Mouse (Mus musculus) hindbrain, embryonic 10.5 days (tissue): ENCODE data around the gene Il21. TPM values are rescaled to one million over a fixed set of nuclear protein-coding genes. Genes with fewer than 3 reads are reported as not detected.

Experiments used
- DNase-seq: peaks from one replicate; pipeline ENCODE4 v3.0.0-alpha.2; 2017; ENCODE audit warnings: low spot score
- H3K27ac ChIP-seq: fragments of 300-500 bp; sonication (generic); 2 replicates; pipeline ENCODE4 v1.5.1; 2016; ENCODE audit warnings: mild to moderate bottlenecking, moderate library complexity
- H3K27me3 ChIP-seq: fragments of 300-500 bp; sonication (generic); 2 replicates; pipeline ENCODE4 v1.6.1; 2016; ENCODE audit warnings: mild to moderate bottlenecking; ENCODE audit not compliant: poor library complexity, insufficient read depth, severe bottlenecking
- H3K36me3 ChIP-seq: fragments of 300-500 bp; sonication (generic); 2 replicates; pipeline ENCODE4 v1.6.1; 2016; ENCODE audit warnings: mild to moderate bottlenecking, moderate library complexity
- H3K4me1 ChIP-seq: fragments of 300-500 bp; sonication (generic); replicated peaks from 2 replicates; pipeline ENCODE4 v1.6.1; 2016; ENCODE audit warnings: mild to moderate bottlenecking
- H3K4me3 ChIP-seq: fragments of 300-500 bp; sonication (generic); 2 replicates; pipeline ENCODE4 v1.5.1; 2016; ENCODE audit warnings: mild to moderate bottlenecking, moderate library complexity
- H3K9me3 ChIP-seq: fragments of 300-500 bp; sonication (generic); 2 replicates; pipeline ENCODE4 v1.6.1; 2016; ENCODE audit warnings: mild to moderate bottlenecking, moderate library complexity
- WGBS: fragments of 180-500 bp; shearing (Covaris S2); methylation state at CpG from one replicate; pipeline ENCODE4 v1.1.7; 2016; 5-methylcytosine and 5-hydroxymethylcytosine counted together
- polyA plus RNA-seq: library from polyadenylated mRNA; unstranded; fragments of >200 nt; fragmentation: Nextera tagmentation; extraction: Ambion mirVana; gene quantifications from 2 replicates; pipeline ENCODE4 v1.2.1, GENCODE M21; 2016

Gene Il21
- polyA plus RNA-seq = not detected in 2 replicates

DNA sequence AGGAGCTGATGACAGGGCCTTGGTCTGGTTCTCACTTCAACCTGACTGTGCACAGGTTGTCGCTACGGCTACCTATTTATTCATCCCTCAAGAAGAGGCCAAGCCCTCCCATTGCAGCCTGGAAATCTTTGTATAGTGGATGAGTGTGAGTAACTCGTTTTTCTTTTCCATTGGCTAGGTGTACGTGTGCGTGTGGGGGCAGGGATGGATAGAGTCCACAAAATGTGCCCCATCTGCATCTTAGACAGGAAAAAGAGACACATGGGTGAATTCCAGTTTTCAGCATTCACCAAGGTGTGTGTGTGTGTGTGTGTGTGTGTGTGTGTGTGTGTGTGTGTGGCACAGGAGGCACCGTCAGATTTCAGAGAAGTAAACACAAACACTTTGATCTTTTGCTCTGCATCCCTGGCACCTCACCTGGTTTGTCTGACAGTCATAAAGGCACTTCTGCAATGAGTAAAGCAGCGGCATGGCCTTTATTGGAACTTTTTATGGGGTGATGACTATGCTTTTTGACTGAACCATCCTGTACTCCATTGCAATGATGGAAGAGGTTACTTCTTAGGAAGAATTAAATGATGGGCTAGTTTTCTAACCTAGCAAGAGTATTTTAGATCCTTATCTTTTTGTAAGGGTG is at the start of gene Il21:
Gene Il21 (minus strand): TSS at position 51 of the 637 bp plus-strand sequence.
- no peaks in the 10 kb centered on the region for H3K36me3 ChIP-seq
- H3K9me3 ChIP-seq = no peaks in the 10 kb centered on the region
- WGBS = 88% methylated on average over 7 of the region's 7 CpGs
- no peak within 1 kb of the TSS for H3K27ac ChIP-seq
- H3K4me3 ChIP-seq = no peak within 1 kb of the TSS
- no peak for DNase-seq
- no peaks in the 10 kb centered on the region; the same call in 1 of the 2 replicates for H3K4me1 ChIP-seq
- no peaks in the 10 kb centered on the region for H3K27me3 ChIP-seq

- H3K4me3 ChIP-seq = no peak overlapping the region
- WGBS = 88% methylated on average over 8 of the region's 8 CpGs
- H3K4me1 ChIP-seq = no peaks in the 10 kb centered on the region
- H3K27me3 ChIP-seq = no peaks in the 10 kb centered on the region
- H3K36me3 ChIP-seq = no peaks in the 10 kb centered on the region
- H3K9me3 ChIP-seq = no peaks in the 10 kb centered on the region
- no peak for DNase-seq
- no peak overlapping the region for H3K27ac ChIP-seq
These were observed 48.4 kb upstream of the Il21 start for GRCm38 (mm10) chr3:37280871-37281270.

- WGBS = 93% methylated on average over 1 of the region's 1 CpGs
- Histone ChIP-seq H3K9me3 (no peaks in the 10 kb centered on the region), H3K4me1 (no peaks in the 10 kb centered on the region), H3K4me3 (no peak overlapping the region), H3K36me3 (no peaks in the 10 kb centered on the region), H3K27me3 (no peaks in the 10 kb centered on the region), H3K27ac (no peak overlapping the region)
- no peak for DNase-seq
These were observed 47.8 kb upstream of the Il21 start for GRCm38 (mm10) chr3:37280221-37280620.

DNA sequence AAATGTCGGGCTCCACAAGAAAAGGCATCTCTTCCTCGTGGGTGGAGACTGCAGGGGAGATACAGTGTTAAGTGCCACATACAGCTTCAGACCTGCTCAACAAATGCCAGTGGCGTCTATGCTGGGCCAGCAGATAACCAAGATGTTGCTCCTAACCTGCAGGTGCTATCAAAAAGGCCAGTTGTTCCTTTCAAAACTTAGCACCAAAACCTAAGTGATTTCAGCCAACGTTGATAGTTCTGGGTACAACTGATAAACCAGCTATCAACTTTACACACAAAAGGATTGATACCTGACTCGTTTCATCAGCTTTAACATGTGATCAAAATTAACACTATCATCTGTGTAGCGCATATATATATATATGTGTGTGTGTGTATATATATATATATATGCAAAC is 42.2 kb upstream of the Il21 start:
- no peak for DNase-seq
- WGBS = 82% methylated on average over 6 of the region's 6 CpGs
- H3K27ac ChIP-seq = no peak overlapping the region

DNA sequence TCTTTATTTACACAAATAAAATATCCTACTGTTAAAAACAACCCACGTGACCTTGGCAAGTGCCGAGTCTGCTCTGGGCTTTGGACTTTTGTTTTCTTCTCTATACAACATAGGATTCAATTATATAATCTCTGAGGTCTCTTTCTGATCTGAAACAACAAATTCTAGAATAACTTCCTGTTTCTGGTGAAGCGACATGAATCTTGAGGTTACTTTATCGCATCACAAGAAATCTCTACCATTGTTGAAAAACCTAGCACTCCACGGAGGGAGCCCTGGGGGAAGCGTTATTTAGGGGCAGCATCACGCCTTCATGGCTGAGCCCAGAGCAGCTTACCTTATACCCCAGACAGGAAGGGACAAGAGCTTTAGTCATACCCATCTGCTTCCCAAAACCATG is 40.7 kb upstream of the Il21 start:
- no peaks in the 10 kb centered on the region for H3K27me3 ChIP-seq
- 86% methylated on average over 7 of the region's 7 CpGs for WGBS
- no peak for DNase-seq
- H3K27ac ChIP-seq = no peak overlapping the region
- no peak overlapping the region for H3K4me3 ChIP-seq
- no peaks in the 10 kb centered on the region for H3K4me1 ChIP-seq
- H3K9me3 ChIP-seq = no peaks in the 10 kb centered on the region
- H3K36me3 ChIP-seq = no peaks in the 10 kb centered on the region

More for the DNA sequence above, 42.2 kb upstream of the Il21 start:
- H3K9me3 ChIP-seq = no peaks in the 10 kb centered on the region
- no peak overlapping the region for H3K4me3 ChIP-seq
- no peaks in the 10 kb centered on the region for H3K27me3 ChIP-seq
- no peaks in the 10 kb centered on the region for H3K36me3 ChIP-seq
- H3K4me1 ChIP-seq = no peaks in the 10 kb centered on the region

DNA sequence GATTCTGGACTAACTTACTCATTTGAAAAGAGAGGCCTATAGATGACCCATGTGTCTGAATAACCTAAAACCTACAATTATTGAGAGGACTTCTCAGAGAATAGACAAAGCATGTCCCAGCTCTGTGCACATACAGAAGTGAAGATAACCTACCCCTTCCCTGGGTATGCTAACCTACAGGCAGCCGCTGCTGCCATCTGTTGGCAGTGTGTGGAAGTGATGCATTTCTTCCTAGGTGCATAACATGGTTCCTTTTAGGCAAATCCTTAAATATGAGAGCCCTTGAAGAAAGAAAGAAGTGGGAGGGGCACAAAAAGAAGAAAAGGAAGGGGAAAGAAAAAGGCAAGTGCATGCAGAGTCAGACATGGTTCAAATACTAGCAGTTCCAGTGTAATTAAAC is 38.8 kb upstream of the Il21 start:
- Histone ChIP-seq H3K4me3 (no peak overlapping the region), H3K4me1 (no peaks in the 10 kb centered on the region), H3K36me3 (no peaks in the 10 kb centered on the region), H3K9me3 (no peaks in the 10 kb centered on the region), H3K27ac (no peak overlapping the region), H3K27me3 (no peaks in the 10 kb centered on the region)
- peak; percentile 47 for DNase-seq
- 4% methylated on average over 1 of the region's 1 CpGs for WGBS

DNA sequence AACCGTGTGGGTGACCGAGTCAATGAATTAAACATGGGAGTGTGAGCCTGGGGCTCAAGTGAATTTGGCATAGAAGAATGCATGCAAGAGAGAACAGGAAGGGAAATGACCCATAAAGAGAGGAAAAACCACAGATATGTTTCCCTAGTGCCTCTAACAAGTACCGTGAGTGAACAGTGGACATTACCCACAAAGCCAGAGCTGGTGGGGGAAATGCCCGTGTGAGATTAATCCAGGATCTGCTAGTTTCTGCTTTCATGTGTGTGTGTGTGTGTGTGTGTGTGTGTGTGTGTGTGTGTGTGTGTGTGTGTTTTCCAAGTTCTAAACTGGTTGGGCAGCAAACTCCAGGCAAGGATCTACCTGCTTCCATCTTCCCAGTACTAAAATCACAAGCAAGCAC is 37.5 kb upstream of the Il21 start:
- 91% methylated on average over 4 of the region's 4 CpGs for WGBS
- H3K4me3 ChIP-seq = no peak overlapping the region

GRCm38 (mm10) chr3:37268338-37268737 is 35.9 kb upstream of the Il21 start:
- 86% methylated on average over 11 of the region's 11 CpGs for WGBS
- Histone ChIP-seq H3K27me3 (no peaks in the 10 kb centered on the region), H3K36me3 (no peaks in the 10 kb centered on the region), H3K27ac (no peak overlapping the region), H3K4me1 (no peaks in the 10 kb centered on the region), H3K4me3 (no peak overlapping the region), H3K9me3 (no peaks in the 10 kb centered on the region)
- no peak for DNase-seq

More for the DNA sequence above, 37.5 kb upstream of the Il21 start:
- DNase-seq = no peak
- Histone ChIP-seq H3K9me3 (no peaks in the 10 kb centered on the region), H3K4me1 (no peaks in the 10 kb centered on the region), H3K36me3 (no peaks in the 10 kb centered on the region), H3K27me3 (no peaks in the 10 kb centered on the region), H3K27ac (no peak overlapping the region)

DNA sequence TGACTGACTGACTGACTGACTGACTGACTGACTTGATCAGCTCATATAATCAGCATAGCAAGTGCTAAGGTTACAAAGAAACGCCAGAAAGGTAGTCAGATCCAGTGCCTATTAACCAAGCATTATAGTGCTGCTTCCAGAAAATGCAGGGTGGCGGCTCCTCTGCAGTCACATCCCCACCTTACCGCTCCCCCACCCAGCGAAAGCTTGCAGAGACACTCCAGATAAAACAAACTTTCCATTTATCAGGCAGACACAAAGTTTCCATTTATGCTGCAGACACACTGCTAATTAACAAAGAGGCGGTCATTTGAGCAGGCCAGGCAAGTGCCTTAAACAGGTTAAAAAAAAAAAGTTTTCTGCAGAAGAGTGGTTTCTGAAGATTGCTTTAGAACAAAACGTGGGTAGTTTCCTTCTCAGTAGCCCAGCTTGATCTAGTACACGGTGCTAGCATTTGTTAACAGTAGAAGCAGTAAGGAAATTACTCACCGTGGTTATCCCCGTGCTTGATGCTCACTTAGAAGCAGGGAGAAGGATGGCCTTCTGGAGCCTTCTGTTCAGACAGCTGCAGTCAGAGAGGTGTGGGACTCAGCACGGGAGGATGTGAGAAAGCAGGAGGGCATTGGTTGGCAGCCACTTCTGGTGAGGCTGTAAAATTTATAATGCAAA is 27.0 kb upstream of the Il21 start:
- Histone ChIP-seq H3K27ac (no peak overlapping the region), H3K27me3 (no peaks in the 10 kb centered on the region), H3K4me1 (no peaks in the 10 kb centered on the region), H3K9me3 (no peaks in the 10 kb centered on the region), H3K4me3 (no peak overlapping the region), H3K36me3 (no peaks in the 10 kb centered on the region)
- no peak for DNase-seq
- WGBS = 81% methylated on average over 10 of the region's 10 CpGs

DNA sequence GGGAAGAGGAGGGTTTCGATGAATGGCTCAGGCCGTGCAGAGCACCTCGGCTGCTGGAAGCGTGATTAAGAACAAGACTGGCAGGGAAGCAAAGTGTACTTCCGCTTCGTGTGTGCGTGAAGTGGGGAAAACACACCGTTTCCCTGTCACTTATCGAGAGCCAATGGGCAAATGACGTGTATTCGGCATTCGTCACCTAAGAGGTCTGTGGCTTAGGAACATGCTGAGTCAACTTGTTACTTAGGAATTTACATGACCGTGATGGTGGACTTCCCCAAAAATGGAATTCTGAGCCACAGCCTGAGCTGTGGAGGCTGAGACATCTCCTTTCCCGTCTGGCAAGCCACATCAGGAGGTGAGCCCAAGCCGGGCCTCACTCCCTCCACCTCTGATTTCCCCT is 25.3 kb upstream of the Il21 start:
- Histone ChIP-seq H3K4me1 (no peaks in the 10 kb centered on the region), H3K36me3 (no peaks in the 10 kb centered on the region), H3K9me3 (no peaks in the 10 kb centered on the region), H3K4me3 (no peak overlapping the region), H3K27ac (no peak overlapping the region), H3K27me3 (no peaks in the 10 kb centered on the region)
- WGBS = 92% methylated on average over 15 of the region's 15 CpGs
- DNase-seq = no peak

DNA sequence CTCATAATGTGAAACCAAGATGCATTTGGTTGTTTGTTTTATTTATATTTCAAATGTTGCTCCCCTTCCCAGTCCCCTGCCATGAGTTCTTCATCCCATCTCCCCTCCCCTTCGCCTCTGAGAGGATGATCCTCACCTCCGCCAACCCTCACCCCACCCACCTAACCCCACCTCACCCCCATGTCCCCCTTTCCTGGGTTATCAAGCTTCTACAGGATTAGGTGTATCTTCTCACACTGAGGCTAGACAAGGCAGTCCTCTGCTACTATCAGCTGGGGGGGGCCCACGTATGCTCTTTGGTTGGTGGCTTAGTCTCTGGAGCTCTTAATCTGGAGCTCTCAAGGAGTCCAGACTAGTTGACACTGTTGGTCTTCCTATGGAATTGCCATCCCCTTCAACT is 18.5 kb upstream of the Il21 start:
- Histone ChIP-seq H3K4me1 (no peaks in the 10 kb centered on the region), H3K27ac (no peak overlapping the region), H3K36me3 (no peaks in the 10 kb centered on the region), H3K9me3 (0 out of 2 replicates have a peak, but pooled peaks cover 2% of the 10 kb centered on the region), H3K27me3 (no peaks in the 10 kb centered on the region), H3K4me3 (no peak overlapping the region)
- 76% methylated on average over 3 of the region's 3 CpGs for WGBS
- no peak for DNase-seq

DNA sequence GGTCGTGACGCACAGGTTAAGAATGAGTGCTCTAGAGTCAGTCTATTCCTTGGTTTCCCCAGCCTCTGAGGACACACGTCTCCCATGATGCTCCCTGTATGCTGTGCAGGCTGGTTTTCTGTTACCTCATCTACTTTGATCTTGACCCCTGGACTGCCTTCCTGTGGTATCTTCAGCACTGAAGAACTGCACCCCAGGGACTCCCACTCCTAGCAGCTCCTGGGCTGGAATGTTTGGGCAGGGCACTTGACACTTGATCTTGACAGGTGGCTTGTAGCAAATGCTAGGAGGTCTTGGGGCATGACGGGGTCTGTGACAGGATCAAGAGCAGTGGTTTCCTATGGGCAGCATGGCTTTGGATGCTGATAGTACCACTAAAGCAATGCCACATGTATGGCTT is 2.6 kb upstream of the Il21 start:
- WGBS = 73% methylated on average over 4 of the region's 4 CpGs
- no peak for DNase-seq

DNA sequence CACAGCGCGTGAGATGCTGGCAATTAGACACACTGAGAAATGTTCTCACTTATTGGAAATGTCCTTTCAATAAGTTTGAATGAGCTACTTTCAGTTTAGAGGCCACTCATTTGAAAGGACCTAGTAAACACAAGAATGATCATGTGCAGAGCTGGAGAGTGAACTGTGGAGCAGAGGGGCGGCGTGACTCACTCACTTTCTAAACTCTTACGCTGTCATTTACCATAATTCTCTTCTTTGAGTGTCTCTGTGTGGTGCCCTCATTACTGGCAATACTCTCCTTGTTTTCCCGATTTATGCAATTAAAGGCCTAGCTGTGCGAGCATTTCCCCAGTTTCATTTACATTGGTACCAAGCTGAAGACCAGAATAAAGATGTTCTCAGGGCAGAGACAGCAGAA is 1.3 kb downstream of the Il21 start:
- no peak overlapping the region for H3K4me3 ChIP-seq
- no peaks in the 10 kb centered on the region; the same call in 1 of the 2 replicates for H3K4me1 ChIP-seq
- H3K27ac ChIP-seq = no peak overlapping the region
- no peaks in the 10 kb centered on the region for H3K9me3 ChIP-seq
- H3K36me3 ChIP-seq = no peaks in the 10 kb centered on the region
- 87% methylated on average over 7 of the region's 7 CpGs for WGBS
- no peak for DNase-seq
- H3K27me3 ChIP-seq = no peaks in the 10 kb centered on the region

More for the DNA sequence above, 2.6 kb upstream of the Il21 start:
- H3K27me3 ChIP-seq = no peaks in the 10 kb centered on the region
- no peaks in the 10 kb centered on the region for H3K36me3 ChIP-seq
- H3K4me3 ChIP-seq = no peak overlapping the region
- H3K4me1 ChIP-seq = no peaks in the 10 kb centered on the region
- H3K27ac ChIP-seq = no peak overlapping the region
- H3K9me3 ChIP-seq = no peaks in the 10 kb centered on the region
